Mouse (Mus musculus) intestine, embryonic 15.5 days (tissue): ENCODE results near the gene 1190002N15Rik. TPM values are rescaled to one million over a fixed set of nuclear protein-coding genes. Genes with fewer than 3 reads are reported as not detected.

ENCODE experiments used
- ATAC-seq: fragments of 200-750 bp; cut with Nextera tagmentation; 2 replicates; pipeline ENCODE4 v1.8.0; 2017; ENCODE audit warnings: moderate TSS enrichment, moderate library complexity
- H3K27ac ChIP-seq: fragments of 300-500 bp; sonication (generic); 2 replicates; pipeline ENCODE4 v1.5.1; 2015; ENCODE audit warnings: mild to moderate bottlenecking, inconsistent platforms
- H3K27me3 ChIP-seq: fragments of 300-500 bp; sonication (generic); replicated peaks from 2 replicates; pipeline ENCODE4 v1.6.1; 2015; ENCODE audit warnings: inconsistent platforms
- H3K36me3 ChIP-seq: fragments of 300-500 bp; sonication (generic); 2 replicates; pipeline ENCODE4 v1.6.1; 2015; ENCODE audit warnings: inconsistent platforms
- H3K4me1 ChIP-seq: fragments of 300-500 bp; sonication (generic); replicated peaks from 2 replicates; pipeline ENCODE4 v1.6.1; 2015; ENCODE audit warnings: inconsistent platforms
- H3K4me2 ChIP-seq: fragments of 300-500 bp; sonication (generic); replicated peaks from 2 replicates; pipeline ENCODE4 v1.6.1; 2015; ENCODE audit warnings: mild to moderate bottlenecking, inconsistent platforms
- H3K4me3 ChIP-seq: fragments of 300-500 bp; sonication (generic); replicated peaks from 2 replicates; pipeline ENCODE4 v1.5.1; 2015; ENCODE audit warnings: inconsistent platforms
- H3K9ac ChIP-seq: fragments of 300-500 bp; sonication (generic); 2 replicates; pipeline ENCODE4 v1.6.1; 2015; ENCODE audit warnings: inconsistent platforms
- H3K9me3 ChIP-seq: fragments of 300-500 bp; sonication (generic); 2 replicates; pipeline ENCODE4 v1.6.1; 2016; ENCODE audit warnings: inconsistent platforms
- WGBS: fragments of 180-500 bp; shearing (Covaris S2); methylation state at CpG from one replicate; pipeline ENCODE4 v1.1.7; 2015; 5-methylcytosine and 5-hydroxymethylcytosine counted together
- polyA plus RNA-seq: library from polyadenylated mRNA; unstranded; fragments of >200 nt; fragmentation: Nextera tagmentation; extraction: Ambion mirVana; gene quantifications from 2 replicates; pipeline ENCODE4 v1.2.1, GENCODE M21; 2015

The 1190002N15Rik gene
- polyA plus RNA-seq, 1 experiment from 2014 or later, result 17.8 TPM

DNA sequence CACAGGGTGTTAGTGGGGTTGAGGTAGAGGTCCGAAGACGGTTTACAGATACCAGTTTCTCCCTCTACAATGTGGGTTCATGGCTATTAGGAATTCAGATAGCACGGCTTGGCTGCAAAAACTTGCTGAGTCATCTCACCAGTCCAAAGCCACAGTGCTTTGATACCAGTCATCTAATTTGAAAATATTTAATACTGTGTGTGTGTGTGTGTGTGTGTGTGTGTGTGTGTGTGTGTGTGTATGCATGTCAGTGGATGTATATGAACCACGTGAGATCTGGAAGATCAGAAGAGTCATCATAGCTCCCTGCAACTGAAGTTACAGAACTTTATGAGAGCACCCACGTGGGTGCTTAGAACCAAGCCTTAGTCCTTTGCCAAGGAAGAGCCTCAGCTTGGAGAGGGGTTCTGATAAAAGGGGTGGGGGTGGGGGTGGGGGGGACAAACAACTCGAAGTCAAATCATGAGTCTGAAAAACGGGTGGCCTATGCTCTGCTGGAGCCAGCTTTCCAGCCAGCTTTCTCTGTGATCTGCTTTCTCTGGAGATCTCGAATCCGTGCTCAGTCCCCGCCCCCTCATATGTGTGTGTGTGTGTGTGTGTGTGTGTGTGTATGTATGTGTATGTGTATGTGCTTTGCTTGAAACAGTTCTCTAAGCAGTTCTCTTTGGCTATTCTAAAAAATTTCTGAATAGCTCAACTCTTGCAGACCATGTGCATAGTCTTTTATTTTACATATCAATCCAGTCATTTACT, 2.6 kb upstream of the 1190002N15Rik start:
- WGBS, result 72% methylated on average over 10 of the region's 10 CpGs
- no peak overlapping the region for H3K4me2 ChIP-seq
- ATAC-seq, result no peak

GRCm38 (mm10) chr9:94539346-94539865, 1.5 kb upstream of the 1190002N15Rik start:
- Histone ChIP-seq H3K9ac (no peak overlapping the region), H3K36me3 (no peaks in the 10 kb centered on the region), H3K27me3 (no peaks in the 10 kb centered on the region), H3K4me1 (no peaks in the 10 kb centered on the region), H3K27ac (no peak overlapping the region), H3K4me3 (peak overlapping the region; percentile 67), H3K9me3 (no peaks in the 10 kb centered on the region), H3K4me2 (peak overlapping the region; percentile 86)
- no peak for ATAC-seq
- WGBS, result 40% methylated on average over 8 of the region's 8 CpGs

More for the DNA sequence above, 2.6 kb upstream of the 1190002N15Rik start:
- H3K27me3 ChIP-seq, result no peaks in the 10 kb centered on the region
- H3K4me1 ChIP-seq, result no peaks in the 10 kb centered on the region
- H3K9ac ChIP-seq, result no peak overlapping the region
- no peaks in the 10 kb centered on the region for H3K9me3 ChIP-seq
- no peaks in the 10 kb centered on the region for H3K36me3 ChIP-seq
- H3K27ac ChIP-seq, result no peak overlapping the region
- no peak overlapping the region for H3K4me3 ChIP-seq

- Histone ChIP-seq H3K4me1 (no peaks in the 10 kb centered on the region), H3K9ac (peak overlapping the region; percentile 79), H3K4me2 (peak overlapping the region; percentile 86), H3K9me3 (no peaks in the 10 kb centered on the region), H3K4me3 (peak overlapping the region; percentile 67), H3K27ac (peak overlapping the region; percentile 97), H3K36me3 (no peaks in the 10 kb centered on the region), H3K27me3 (no peaks in the 10 kb centered on the region)
- peak; percentile 69 for ATAC-seq
- WGBS, result under 1% methylated on average over 22 of the region's 22 CpGs
These were observed 902 bp upstream of the 1190002N15Rik start for GRCm38 (mm10) chr9:94538823-94539143.

DNA sequence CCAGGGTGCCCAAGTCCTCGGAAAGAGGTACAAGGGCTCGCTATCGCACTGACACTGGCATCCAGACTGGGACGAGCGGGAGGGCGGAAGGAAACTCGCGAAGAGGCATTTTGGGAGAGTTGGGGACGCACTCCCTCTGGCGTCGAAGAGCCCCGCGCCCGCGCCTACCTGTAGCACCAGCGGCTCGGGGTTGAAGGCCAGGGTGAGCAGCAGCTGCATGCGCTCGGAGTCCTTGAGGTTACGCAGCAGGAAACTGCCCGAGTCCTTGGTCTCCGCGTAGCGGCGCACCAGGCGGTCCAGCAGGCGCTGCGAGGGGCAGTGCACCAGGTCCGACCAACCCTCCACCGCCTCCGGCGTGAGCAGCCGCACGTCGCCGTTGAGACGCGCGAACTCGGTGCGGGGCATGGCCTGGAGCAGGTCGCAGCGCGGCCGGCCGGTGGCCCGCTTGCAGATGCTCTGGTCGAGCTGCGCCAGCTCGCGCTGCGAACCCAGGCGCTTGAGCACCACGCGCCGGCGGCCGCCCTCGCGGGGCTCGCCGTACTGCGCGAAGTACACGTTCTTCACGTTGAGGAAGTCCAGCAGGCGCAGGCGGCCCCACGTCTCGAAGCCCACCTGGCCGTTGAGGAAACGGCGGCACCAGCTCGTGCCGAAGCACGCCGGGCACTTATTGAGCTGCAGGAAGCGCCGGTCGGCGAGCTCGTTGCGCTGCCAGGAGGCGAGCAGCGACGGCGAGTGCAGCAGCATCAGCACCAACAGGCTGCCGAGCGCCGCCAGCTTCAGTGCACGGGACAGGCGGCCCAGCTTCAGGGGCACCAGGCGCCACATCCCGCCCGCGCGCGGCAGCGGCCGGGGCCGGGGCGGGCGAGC, 597 bp downstream of the 1190002N15Rik start:
- H3K4me3 ChIP-seq, result peak overlapping the region; percentile 67

GRCm38 (mm10) chr9:94536261-94536905, 1.5 kb downstream of the 1190002N15Rik start:
- Histone ChIP-seq H3K36me3 (no peaks in the 10 kb centered on the region), H3K4me3 (peak overlapping the region; percentile 67), H3K4me1 (no peaks in the 10 kb centered on the region), H3K27me3 (no peaks in the 10 kb centered on the region), H3K27ac (peak overlapping the region; percentile 97; the same call in 1 of the 2 replicates), H3K9me3 (no peaks in the 10 kb centered on the region), H3K4me2 (peak overlapping the region; percentile 86), H3K9ac (peak overlapping the region; percentile 79)
- WGBS, result 3% methylated on average over 15 of the region's 15 CpGs
- ATAC-seq, result no peak

More for the DNA sequence above, 597 bp downstream of the 1190002N15Rik start:
- Histone ChIP-seq H3K36me3 (no peaks in the 10 kb centered on the region), H3K9me3 (no peaks in the 10 kb centered on the region), H3K4me2 (peak overlapping the region; percentile 86), H3K27ac (peak overlapping the region; percentile 97), H3K4me1 (no peaks in the 10 kb centered on the region), H3K27me3 (no peaks in the 10 kb centered on the region), H3K9ac (peak overlapping the region; percentile 79)
- ATAC-seq, result peak; percentile 71
- WGBS, result under 1% methylated on average over 103 of the region's 103 CpGs

GRCm38 (mm10) chr9:94534795-94535194, 3.1 kb downstream of the 1190002N15Rik start:
- H3K27ac ChIP-seq, result no peak overlapping the region
- peak overlapping the region; percentile 28 for H3K4me2 ChIP-seq
- no peaks in the 10 kb centered on the region for H3K9me3 ChIP-seq
- H3K4me1 ChIP-seq, result no peaks in the 10 kb centered on the region
- H3K9ac ChIP-seq, result no peak overlapping the region
- H3K27me3 ChIP-seq, result no peaks in the 10 kb centered on the region
- H3K36me3 ChIP-seq, result no peaks in the 10 kb centered on the region
- no peak for ATAC-seq
- no peak overlapping the region for H3K4me3 ChIP-seq

DNA sequence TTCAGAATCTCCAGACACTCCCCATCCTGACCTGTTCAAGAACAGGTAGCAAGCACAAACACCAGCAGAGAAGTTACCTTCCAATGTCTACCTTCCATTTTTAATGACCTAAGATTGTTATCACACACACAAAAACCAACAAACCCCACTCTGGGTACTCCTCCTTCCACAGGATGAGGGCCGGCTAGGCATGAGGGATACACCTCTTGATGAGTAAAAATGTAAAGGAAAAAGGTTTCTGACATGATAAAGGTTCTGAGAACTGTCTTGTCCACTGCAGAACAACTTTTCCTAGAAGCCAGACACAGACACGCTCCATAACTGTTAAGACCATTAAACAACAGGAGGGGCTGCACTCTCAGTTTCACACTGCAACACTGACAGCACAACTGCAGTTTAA, 3.7 kb downstream of the 1190002N15Rik start:
- no peaks in the 10 kb centered on the region for H3K4me1 ChIP-seq
- H3K27me3 ChIP-seq, result no peaks in the 10 kb centered on the region
- no peak overlapping the region for H3K27ac ChIP-seq
- WGBS, result 69% methylated on average over 2 of the region's 2 CpGs
- no peak overlapping the region for H3K9ac ChIP-seq
- H3K4me2 ChIP-seq, result no peak overlapping the region
- H3K4me3 ChIP-seq, result no peak overlapping the region
- no peak for ATAC-seq
- no peaks in the 10 kb centered on the region for H3K36me3 ChIP-seq
- H3K9me3 ChIP-seq, result no peaks in the 10 kb centered on the region

- Histone ChIP-seq H3K36me3 (no peaks in the 10 kb centered on the region), H3K27ac (no peak overlapping the region), H3K9me3 (no peaks in the 10 kb centered on the region), H3K4me2 (no peak overlapping the region), H3K4me1 (no peaks in the 10 kb centered on the region), H3K4me3 (no peak overlapping the region), H3K9ac (no peak overlapping the region), H3K27me3 (no peaks in the 10 kb centered on the region)
- no peak for ATAC-seq
- 55% methylated on average over 4 of the region's 4 CpGs for WGBS
These were observed 4.2 kb downstream of the 1190002N15Rik start for GRCm38 (mm10) chr9:94533641-94534040.

DNA sequence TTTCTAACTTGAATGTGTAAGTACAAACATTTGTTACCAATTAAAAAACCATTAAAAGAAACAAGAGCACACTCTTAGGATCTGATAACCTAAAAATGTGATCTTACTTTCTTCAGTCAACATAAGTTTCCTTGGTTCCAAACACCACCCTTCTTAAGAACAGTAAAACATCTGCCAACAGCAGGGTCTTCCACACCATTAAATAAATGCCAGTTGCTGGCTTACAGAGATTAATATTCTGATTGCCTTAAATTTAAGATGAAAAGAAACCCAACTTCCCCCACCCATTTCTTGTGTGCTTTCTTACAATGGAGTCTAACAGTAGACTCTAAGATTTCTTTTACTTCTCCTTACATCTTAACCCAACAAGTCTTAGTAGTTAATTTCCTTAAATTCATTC, 7.9 kb downstream of the 1190002N15Rik start:
- ATAC-seq, result no peak
- Histone ChIP-seq H3K36me3 (no peaks in the 10 kb centered on the region), H3K4me3 (no peak overlapping the region), H3K4me2 (no peak overlapping the region), H3K27me3 (no peaks in the 10 kb centered on the region), H3K9me3 (no peaks in the 10 kb centered on the region), H3K27ac (no peak overlapping the region), H3K4me1 (no peaks in the 10 kb centered on the region), H3K9ac (no peak overlapping the region)

- no peak overlapping the region for H3K27ac ChIP-seq
- no peaks in the 10 kb centered on the region for H3K9me3 ChIP-seq
- no peaks in the 10 kb centered on the region for H3K4me1 ChIP-seq
- H3K36me3 ChIP-seq, result no peaks in the 10 kb centered on the region
- no peak overlapping the region for H3K4me2 ChIP-seq
- H3K27me3 ChIP-seq, result no peaks in the 10 kb centered on the region
- no peak overlapping the region for H3K9ac ChIP-seq
- H3K4me3 ChIP-seq, result no peak overlapping the region
- no peak for ATAC-seq
- 73% methylated on average over 1 of the region's 1 CpGs for WGBS
These were observed 8.6 kb downstream of the 1190002N15Rik start for GRCm38 (mm10) chr9:94529146-94529746.

GRCm38 (mm10) chr9:94526473-94526872, 11.4 kb downstream of the 1190002N15Rik start:
- Histone ChIP-seq H3K27me3 (no peaks in the 10 kb centered on the region), H3K4me1 (no peaks in the 10 kb centered on the region), H3K36me3 (no peaks in the 10 kb centered on the region), H3K4me3 (no peak overlapping the region), H3K9ac (no peak overlapping the region), H3K4me2 (no peak overlapping the region), H3K27ac (no peak overlapping the region), H3K9me3 (no peaks in the 10 kb centered on the region)
- no peak for ATAC-seq
- WGBS, result 84% methylated on average over 7 of the region's 7 CpGs

- Histone ChIP-seq H3K36me3 (no peaks in the 10 kb centered on the region), H3K27me3 (no peaks in the 10 kb centered on the region), H3K9me3 (no peaks in the 10 kb centered on the region), H3K4me2 (no peak overlapping the region), H3K4me3 (no peak overlapping the region), H3K4me1 (no peaks in the 10 kb centered on the region), H3K9ac (no peak overlapping the region), H3K27ac (no peak overlapping the region)
- no peak for ATAC-seq
- 87% methylated on average over 8 of the region's 8 CpGs for WGBS
These were observed 25.6 kb downstream of the 1190002N15Rik start for GRCm38 (mm10) chr9:94512246-94512645.
